Mouse (Mus musculus) heart, embryonic 12.5 days (tissue): Measurements from ENCODE around the gene Acoxl. TPM values are rescaled to one million over a fixed set of nuclear protein-coding genes. Genes with fewer than 3 reads are reported as not detected.

ENCODE experiments used
- ATAC-seq: fragments of 200-750 bp; cut with Nextera tagmentation; 2 replicates; pipeline ENCODE4 v1.8.0; 2017; ENCODE audit warnings: moderate TSS enrichment, moderate library complexity; ENCODE audit not compliant: insufficient number of reproducible peaks, low FRiP score
- H3K27ac ChIP-seq: fragments of 300-500 bp; sonication (generic); 2 replicates; pipeline ENCODE4 v1.5.1; 2016; ENCODE audit warnings: mild to moderate bottlenecking, moderate library complexity; ENCODE audit not compliant: poor library complexity, severe bottlenecking
- H3K27me3 ChIP-seq: fragments of 300-500 bp; sonication (generic); replicated peaks from 2 replicates; pipeline ENCODE4 v1.6.1; 2016; ENCODE audit warnings: mild to moderate bottlenecking, moderate library complexity
- H3K36me3 ChIP-seq: fragments of 300-500 bp; sonication (generic); 2 replicates; pipeline ENCODE4 v1.6.1; 2016; ENCODE audit warnings: mild to moderate bottlenecking, moderate library complexity
- H3K4me1 ChIP-seq: fragments of 300-500 bp; sonication (generic); replicated peaks from 2 replicates; pipeline ENCODE4 v1.6.1; 2016; ENCODE audit warnings: mild to moderate bottlenecking
- H3K4me2 ChIP-seq: fragments of 300-500 bp; sonication (generic); 2 replicates; pipeline ENCODE4 v1.6.1; 2016; ENCODE audit warnings: mild to moderate bottlenecking, moderate library complexity
- H3K4me3 ChIP-seq: fragments of 300-500 bp; sonication (generic); 2 replicates; pipeline ENCODE4 v1.5.1; 2016; ENCODE audit warnings: mild to moderate bottlenecking
- H3K9ac ChIP-seq: fragments of 300-500 bp; sonication (generic); 2 replicates; pipeline ENCODE4 v1.6.1; 2016; ENCODE audit warnings: mild to moderate bottlenecking, moderate library complexity
- H3K9me3 ChIP-seq: fragments of 300-500 bp; sonication (generic); replicated peaks from 2 replicates; pipeline ENCODE4 v1.6.1; 2016; ENCODE audit warnings: mild to moderate bottlenecking, moderate library complexity
- WGBS: fragments of 180-500 bp; shearing (Covaris S2); methylation state at CpG from one replicate; pipeline ENCODE4 v1.1.7; 2016; 5-methylcytosine and 5-hydroxymethylcytosine counted together
- polyA plus RNA-seq: library from polyadenylated mRNA; unstranded; fragments of >200 nt; fragmentation: Nextera tagmentation; extraction: Ambion mirVana; gene quantifications from 2 replicates; pipeline ENCODE4 v1.2.1, GENCODE M21; 2016

Gene Acoxl
- polyA plus RNA-seq, 1 experiment from 2014 or later = 0.32 TPM

- Histone ChIP-seq H3K27ac (no peak overlapping the region), H3K36me3 (no peaks in the 10 kb centered on the region), H3K27me3 (0 out of 2 replicates have a peak, but pooled peaks cover 3% of the 10 kb centered on the region), H3K4me1 (peaks cover 7% of the 10 kb centered on the region), H3K4me2 (no peak overlapping the region), H3K9me3 (no peaks in the 10 kb centered on the region), H3K4me3 (no peak overlapping the region), H3K9ac (no peak overlapping the region)
- ATAC-seq = no peak
- WGBS = 37% methylated on average over 6 of the region's 6 CpGs
Measured at GRCm38 (mm10) chr2:127894890-127895289, 56.2 kb downstream of the Acoxl start.

- H3K27ac ChIP-seq = no peak overlapping the region
- H3K9me3 ChIP-seq = no peaks in the 10 kb centered on the region
- ATAC-seq = no peak
- no peak overlapping the region for H3K9ac ChIP-seq
- WGBS = 67% methylated on average over 5 of the region's 5 CpGs
- no peaks in the 10 kb centered on the region for H3K36me3 ChIP-seq
- no peaks in the 10 kb centered on the region for H3K4me1 ChIP-seq
- no peak overlapping the region for H3K4me3 ChIP-seq
- 0 out of 2 replicates have a peak, but pooled peaks cover 3% of the 10 kb centered on the region for H3K27me3 ChIP-seq
- no peak overlapping the region for H3K4me2 ChIP-seq
Measured at GRCm38 (mm10) chr2:127897718-127898117, 59.0 kb downstream of the Acoxl start.

GRCm38 (mm10) chr2:127904918-127905317 is 66.2 kb downstream of the Acoxl start:
- ATAC-seq = no peak
- WGBS = 74% methylated on average over 10 of the region's 10 CpGs
- Histone ChIP-seq H3K4me2 (no peak overlapping the region), H3K36me3 (no peaks in the 10 kb centered on the region), H3K4me3 (no peak overlapping the region), H3K9ac (no peak overlapping the region), H3K9me3 (no peaks in the 10 kb centered on the region), H3K27me3 (peaks cover 8% of the 10 kb centered on the region), H3K4me1 (peaks cover 12% of the 10 kb centered on the region), H3K27ac (no peak overlapping the region)

- Histone ChIP-seq H3K27me3 (peaks cover 11% of the 10 kb centered on the region), H3K4me3 (no peak overlapping the region), H3K27ac (no peak overlapping the region), H3K4me1 (peaks cover 12% of the 10 kb centered on the region), H3K4me2 (no peak overlapping the region), H3K9ac (no peak overlapping the region), H3K36me3 (no peaks in the 10 kb centered on the region), H3K9me3 (no peaks in the 10 kb centered on the region)
- ATAC-seq = no peak
- 62% methylated on average over 6 of the region's 6 CpGs for WGBS
Measured at GRCm38 (mm10) chr2:127906973-127907678, 68.5 kb downstream of the Acoxl start.

GRCm38 (mm10) chr2:127907679-127908042 is 69.0 kb downstream of the Acoxl start:
- Histone ChIP-seq H3K4me1 (peaks cover 12% of the 10 kb centered on the region), H3K27me3 (peaks cover 11% of the 10 kb centered on the region), H3K36me3 (no peaks in the 10 kb centered on the region), H3K27ac (no peak overlapping the region), H3K9me3 (no peaks in the 10 kb centered on the region), H3K9ac (no peak overlapping the region), H3K4me3 (no peak overlapping the region), H3K4me2 (no peak overlapping the region)
- WGBS = 72% methylated on average over 1 of the region's 1 CpGs
- no peak; the same call in 1 of the 2 replicates for ATAC-seq

- 29% methylated on average over 7 of the region's 7 CpGs for WGBS
- Histone ChIP-seq H3K4me2 (no peak overlapping the region; the same call in 1 of the 2 replicates), H3K36me3 (no peaks in the 10 kb centered on the region), H3K27me3 (peaks cover 11% of the 10 kb centered on the region), H3K27ac (no peak overlapping the region), H3K4me1 (peaks cover 12% of the 10 kb centered on the region), H3K9me3 (no peaks in the 10 kb centered on the region), H3K4me3 (no peak overlapping the region), H3K9ac (no peak overlapping the region)
- ATAC-seq = no peak
Measured at GRCm38 (mm10) chr2:127908881-127909280, 70.2 kb downstream of the Acoxl start.

- Histone ChIP-seq H3K27ac (no peak overlapping the region), H3K4me2 (no peak overlapping the region), H3K27me3 (peaks cover 11% of the 10 kb centered on the region; the same call in 1 of the 2 replicates), H3K36me3 (no peaks in the 10 kb centered on the region), H3K4me3 (no peak overlapping the region), H3K9ac (no peak overlapping the region), H3K4me1 (peaks cover 15% of the 10 kb centered on the region), H3K9me3 (no peaks in the 10 kb centered on the region)
- WGBS = 78% methylated on average over 4 of the region's 4 CpGs
- no peak for ATAC-seq
Measured at GRCm38 (mm10) chr2:127909790-127910189, 71.1 kb downstream of the Acoxl start.

GRCm38 (mm10) chr2:127911579-127911978 is 72.9 kb downstream of the Acoxl start:
- H3K4me3 ChIP-seq = no peak overlapping the region
- WGBS = 81% methylated on average over 3 of the region's 3 CpGs
- peaks cover 15% of the 10 kb centered on the region for H3K4me1 ChIP-seq
- no peaks in the 10 kb centered on the region for H3K9me3 ChIP-seq
- no peaks in the 10 kb centered on the region for H3K36me3 ChIP-seq
- no peak for ATAC-seq
- H3K27me3 ChIP-seq = 0 out of 2 replicates have a peak, but pooled peaks cover 4% of the 10 kb centered on the region
- H3K9ac ChIP-seq = no peak overlapping the region
- no peak overlapping the region for H3K27ac ChIP-seq
- no peak overlapping the region for H3K4me2 ChIP-seq

GRCm38 (mm10) chr2:127914047-127914446 is 75.4 kb downstream of the Acoxl start:
- no peak overlapping the region for H3K4me3 ChIP-seq
- H3K4me1 ChIP-seq = 0 out of 2 replicates have a peak, but pooled peaks cover 3% of the 10 kb centered on the region
- H3K27me3 ChIP-seq = 0 out of 2 replicates have a peak, but pooled peaks cover 4% of the 10 kb centered on the region
- no peaks in the 10 kb centered on the region for H3K9me3 ChIP-seq
- H3K27ac ChIP-seq = no peak overlapping the region
- no peaks in the 10 kb centered on the region for H3K36me3 ChIP-seq
- WGBS = 22% methylated on average over 5 of the region's 5 CpGs
- no peak for ATAC-seq
- no peak overlapping the region for H3K4me2 ChIP-seq
- H3K9ac ChIP-seq = no peak overlapping the region

GRCm38 (mm10) chr2:127916804-127917410 is 78.2 kb downstream of the Acoxl start:
- no peaks in the 10 kb centered on the region for H3K27me3 ChIP-seq
- H3K4me1 ChIP-seq = 0 out of 2 replicates have a peak, but pooled peaks cover 3% of the 10 kb centered on the region
- no peaks in the 10 kb centered on the region for H3K9me3 ChIP-seq
- no peak overlapping the region for H3K4me2 ChIP-seq
- WGBS = 67% methylated on average over 7 of the region's 7 CpGs
- no peak overlapping the region for H3K4me3 ChIP-seq
- H3K27ac ChIP-seq = no peak overlapping the region
- H3K9ac ChIP-seq = no peak overlapping the region
- ATAC-seq = no peak
- no peaks in the 10 kb centered on the region for H3K36me3 ChIP-seq

- Histone ChIP-seq H3K27ac (no peak overlapping the region), H3K9me3 (no peaks in the 10 kb centered on the region), H3K9ac (no peak overlapping the region), H3K4me3 (no peak overlapping the region), H3K4me2 (no peak overlapping the region), H3K36me3 (no peaks in the 10 kb centered on the region), H3K27me3 (no peaks in the 10 kb centered on the region), H3K4me1 (peaks cover 15% of the 10 kb centered on the region)
- ATAC-seq = no peak
- 77% methylated on average over 1 of the region's 1 CpGs for WGBS
Measured at GRCm38 (mm10) chr2:127919740-127920139, 81.1 kb downstream of the Acoxl start.
